Mouse (Mus musculus): ENCODE results near the gene Junb. TPM values are rescaled to one million over a fixed set of nuclear protein-coding genes. Genes with fewer than 3 reads are reported as not detected.

Gene Junb
- total RNA-seq, 2 experiments from 2014 or later, result 71.5 to 139 TPM

GRCm38 (mm10) chr8:84944478-84945160 lies 33.9 kb downstream of the Junb start:
- peak; percentile 42 to 59 for DNase-seq

GRCm38 (mm10) chr8:84943699-84944098 lies 34.8 kb downstream of the Junb start:
- no peak for DNase-seq

- DNase-seq, result no peak
Measured at GRCm38 (mm10) chr8:84937620-84938485, 40.7 kb downstream of the Junb start.

GRCm38 (mm10) chr8:84936962-84937546 lies 41.5 kb downstream of the Junb start, which contains the start of gene Mast1:
Gene Mast1, minus strand, starts transcription at chr8:84937359.
- DNase-seq, result peak; percentile 70 to 85

GRCm38 (mm10) chr8:84936041-84936961 lies 42.2 kb downstream of the Junb start:
- DNase-seq, result no peak

GRCm38 (mm10) chr8:84935489-84935888 lies 43.0 kb downstream of the Junb start:
- DNase-seq, result no peak

GRCm38 (mm10) chr8:84934860-84935259 lies 43.7 kb downstream of the Junb start:
- no peak for DNase-seq

GRCm38 (mm10) chr8:84933767-84934559 lies 44.6 kb downstream of the Junb start:
- no peak for DNase-seq

GRCm38 (mm10) chr8:84930582-84930981 lies 47.9 kb downstream of the Junb start:
- DNase-seq, result no peak

- DNase-seq, result peak; percentile 79 to 85
Measured at GRCm38 (mm10) chr8:84928456-84929306, 49.8 kb downstream of the Junb start.

GRCm38 (mm10) chr8:84927513-84927912 lies 51.0 kb downstream of the Junb start:
- no peak for DNase-seq

- DNase-seq, result no peak
Measured at GRCm38 (mm10) chr8:84925557-84925956, 53.0 kb downstream of the Junb start.

Small RNAs within 50 kb of the gene (microRNA-seq; reads per million reads assigned to microRNA genes)
- gene Gm24197, result 0.75 reads per million

Other genes starting within 250 kb of the Junb start
- gene Nfix, start 178.4 kb downstream of the Junb start, total RNA-seq (2021), result 100 to 1,000 TPM in 1 of 2 experiments, 10 to 100 TPM in 1; 99.9 to 108 TPM
- gene Dand5, start 155.9 kb downstream of the Junb start, total RNA-seq (2021), result 1 to 10 TPM; 9.1 to 10.0 TPM
- 10 to 100 TPM; 63.3 to 70.5 TPM for gene Gadd45gip1, start 147.2 kb downstream of the Junb start, total RNA-seq (2021)
- 100 to 1,000 TPM; 116 to 119 TPM for gene Rad23a, start 138.1 kb downstream of the Junb start, total RNA-seq (2021)
- 100 to 1,000 TPM; 569 to 727 TPM for gene Calr, start 131.8 kb downstream of the Junb start, total RNA-seq (2021)
- 10 to 100 TPM; 62.1 to 69.2 TPM for gene Farsa, start 121.7 kb downstream of the Junb start, total RNA-seq (2021)
- 10 to 100 TPM in 1 of 2 experiments, 1 to 10 TPM in 1; 8.7 to 11.5 TPM for gene Syce2, start 106.6 kb downstream of the Junb start, total RNA-seq (2021)
- gene Gcdh, start 84.8 kb downstream of the Junb start, total RNA-seq (2021), result 10 to 100 TPM; 41.9 to 53.8 TPM
- gene Klf1, start 76.8 kb downstream of the Junb start, total RNA-seq (2021), result under 1 TPM in 1 of 2 experiments, not detected in 1; 0.20 TPM
- 10 to 100 TPM in 1 of 2 experiments, 1 to 10 TPM in 1; 9.5 to 10.3 TPM for gene Dnase2a, start 70.2 kb downstream of the Junb start, total RNA-seq (2021)
- gene Mast1, start 41.4 kb downstream of the Junb start, total RNA-seq (2021), result 1 to 10 TPM; 1.0 to 1.3 TPM
- gene Rtbdn, start 31.7 kb downstream of the Junb start, total RNA-seq (2021), result not detected
- gene Gm49661, start 9.3 kb downstream of the Junb start, total RNA-seq (2021), result 1 to 10 TPM in 1 of 2 experiments, not detected in 1; 1.5 TPM
- 100 to 1,000 TPM; 651 to 659 TPM for gene Prdx2, start 9.1 kb downstream of the Junb start, total RNA-seq (2021)
- 100 to 1,000 TPM; 109 to 136 TPM for gene Rnaseh2a, start 9.0 kb downstream of the Junb start, total RNA-seq (2021)
- gene Hook2, start 11.9 kb upstream of the Junb start, total RNA-seq (2021), result 1 to 10 TPM; 7.0 to 8.2 TPM
- gene Best2, start 35.8 kb upstream of the Junb start, total RNA-seq (2021), result not detected
- gene Asna1, start 46.6 kb upstream of the Junb start, total RNA-seq (2021), result 10 to 100 TPM; 91.0 to 93.4 TPM
- gene Trir, start 48.1 kb upstream of the Junb start, total RNA-seq (2021), result 100 to 1,000 TPM; 157 to 178 TPM
- 10 to 100 TPM; 76.4 to 88.2 TPM for gene Tnpo2, start 58.2 kb upstream of the Junb start, total RNA-seq (2021)
- gene Fbxw9, start 81.3 kb upstream of the Junb start, total RNA-seq (2021), result 10 to 100 TPM; 13.0 to 20.5 TPM
- 1 to 10 TPM in 1 of 2 experiments, not detected in 1; 1.2 TPM for gene Gm5741, start 89.3 kb upstream of the Junb start, total RNA-seq (2021)
- 10 to 100 TPM; 32.2 to 32.7 TPM for gene Dhps, start 93.0 kb upstream of the Junb start, total RNA-seq (2021)
- 10 to 100 TPM; 69.1 to 79.6 TPM for gene Wdr83os, start 102.0 kb upstream of the Junb start, total RNA-seq (2021)
- gene Wdr83, start 102.6 kb upstream of the Junb start, total RNA-seq (2021), result 10 to 100 TPM; 20.5 to 25.5 TPM
- gene Man2b1, start 104.6 kb upstream of the Junb start, total RNA-seq (2021), result 10 to 100 TPM; 38.1 to 45.5 TPM
- gene Zfp791, start 144.4 kb upstream of the Junb start, total RNA-seq (2021), result 1 to 10 TPM; 1.3 to 1.4 TPM
- not detected for gene Cks1brt, start 173.2 kb upstream of the Junb start, total RNA-seq (2021)
- not detected for gene Olfr371, start 247.3 kb upstream of the Junb start, total RNA-seq (2021)

Data from adrenal gland, postnatal 36 days (tissue).